Mouse (Mus musculus) skeletal muscle tissue, adult 2 months (tissue): ENCODE measurements around the gene Gm5788.
"Not testable (repeated sequence)": the region's sequence is repeated elsewhere in the genome, so short reads cannot be mapped to it uniquely, and the experiment has no call there.

ENCODE experiments used
- DNase-seq: peaks from one replicate; pipeline ENCODE4 v3.0.0-alpha.2; 2012; ENCODE audit warnings: low read depth, low spot score

The Gm5788 gene

DNA sequence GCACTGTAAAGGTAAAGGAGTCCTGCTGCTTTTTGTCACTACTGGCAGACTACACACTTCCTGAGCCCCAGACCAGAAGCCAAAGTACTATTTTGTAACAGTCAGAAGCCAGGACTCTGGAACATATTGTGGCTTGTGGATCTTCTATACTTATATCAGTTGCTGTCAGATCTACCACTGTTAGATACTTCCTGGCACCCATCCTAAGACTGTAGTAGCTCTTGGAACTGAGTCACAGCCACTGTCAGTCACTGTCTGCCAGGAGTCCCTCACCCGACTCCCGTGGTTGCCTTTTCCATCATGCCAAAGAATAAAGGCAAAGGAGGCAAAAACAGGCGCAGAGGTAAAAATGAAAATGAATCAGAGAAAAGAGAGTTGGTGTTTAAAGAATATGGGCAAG is at the start of gene Gm5788:
Gm5788 (plus strand) TSS at position 301 of the 400 bp plus-strand sequence.
- DNase-seq = not testable (repeated sequence)

DNA sequence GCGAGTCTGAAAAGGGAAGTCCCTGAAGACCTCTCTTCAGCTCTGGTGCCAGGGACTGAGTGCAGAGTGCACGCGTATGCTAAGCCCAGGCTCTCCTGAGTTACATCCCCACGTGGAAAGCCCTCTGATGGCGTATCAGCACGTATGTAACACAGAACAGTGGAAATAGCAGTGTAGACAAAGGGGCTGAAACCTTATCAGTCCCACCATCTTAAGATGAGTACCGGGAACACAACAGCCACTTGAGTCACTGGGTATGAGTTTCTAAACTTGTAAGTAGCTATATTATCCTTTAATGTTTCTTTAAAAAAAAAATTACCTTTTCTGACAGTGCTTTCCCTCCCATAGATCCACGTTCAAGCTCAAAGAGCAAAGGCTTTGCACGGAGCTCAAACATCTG is 45.1 kb upstream of the Gm5788 start:
- DNase-seq = no peak

DNA sequence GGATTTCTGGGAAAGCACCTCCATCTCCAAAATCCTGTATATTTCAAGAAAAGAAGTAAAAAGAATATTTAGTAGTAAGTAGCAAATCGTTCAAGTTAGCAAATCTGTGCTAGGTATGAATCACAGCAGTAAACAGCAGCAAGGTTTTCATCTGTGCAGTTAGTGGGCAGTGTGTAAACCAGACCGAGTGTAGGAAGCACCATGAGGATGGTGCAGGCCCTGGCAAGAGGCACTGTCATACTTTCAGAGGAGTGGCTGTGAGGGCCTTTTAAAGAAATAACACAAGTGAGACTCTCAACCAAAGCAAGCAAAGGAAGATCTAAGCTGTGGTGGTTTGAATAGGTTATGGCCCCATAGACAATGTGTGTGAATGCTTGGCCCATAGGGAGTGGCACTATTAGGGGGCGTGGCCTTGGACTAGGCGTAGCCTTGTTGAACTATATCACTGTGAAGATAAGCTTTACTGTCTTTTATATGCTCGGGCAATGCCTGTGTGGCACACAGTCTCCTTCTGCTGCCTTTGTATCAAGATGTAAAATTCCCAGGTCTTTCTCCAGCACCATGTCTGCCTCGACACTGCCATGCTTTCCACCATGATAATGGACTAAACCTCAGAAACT is 29.7 kb upstream of the Gm5788 start:
- DNase-seq = no peak

DNA sequence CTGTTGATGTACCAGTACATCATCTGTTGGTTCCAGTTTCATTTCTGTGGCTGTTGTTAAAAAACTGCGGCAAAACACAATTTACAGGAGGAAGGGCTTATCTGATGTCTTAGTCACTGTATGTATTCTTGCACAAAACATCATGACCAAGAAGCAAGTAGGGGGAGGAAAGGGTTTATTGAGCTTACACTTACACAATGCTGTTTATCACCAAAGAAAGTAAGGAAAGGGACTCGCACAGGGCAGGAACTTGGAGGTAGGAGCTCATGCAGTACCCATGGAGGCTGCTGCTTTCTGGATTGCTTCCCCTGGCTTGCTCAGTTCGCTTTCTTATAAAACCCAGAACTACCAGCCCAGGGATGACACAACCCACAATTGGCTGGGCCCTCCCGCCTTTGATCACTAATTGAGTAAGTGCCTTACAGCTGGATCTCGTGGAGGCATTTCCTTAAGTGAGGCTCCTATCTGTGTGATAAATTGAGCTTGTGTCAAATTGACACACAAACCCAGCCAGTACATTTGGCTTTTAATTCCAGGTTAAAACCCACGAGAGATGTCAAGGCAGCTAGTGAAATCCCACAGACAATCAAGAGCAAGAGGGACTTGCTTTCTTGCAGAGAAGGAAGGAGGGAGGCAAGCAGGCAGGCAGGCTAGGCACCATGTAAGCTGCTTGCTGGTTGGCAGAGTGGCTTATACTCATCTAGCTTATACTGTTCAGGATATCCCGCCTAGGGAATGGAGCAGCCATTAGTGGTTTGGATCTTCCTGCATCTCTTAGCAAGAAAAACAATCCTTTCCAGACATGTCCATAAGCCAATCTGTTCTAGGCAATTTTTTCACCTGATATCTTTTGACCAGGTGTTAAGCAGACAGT is 24.0 kb upstream of the Gm5788 start:
- no peak for DNase-seq

- DNase-seq = no peak
Observed at GRCm38 (mm10) chr12:87471421-87471963, 23.0 kb upstream of the Gm5788 start.

DNA sequence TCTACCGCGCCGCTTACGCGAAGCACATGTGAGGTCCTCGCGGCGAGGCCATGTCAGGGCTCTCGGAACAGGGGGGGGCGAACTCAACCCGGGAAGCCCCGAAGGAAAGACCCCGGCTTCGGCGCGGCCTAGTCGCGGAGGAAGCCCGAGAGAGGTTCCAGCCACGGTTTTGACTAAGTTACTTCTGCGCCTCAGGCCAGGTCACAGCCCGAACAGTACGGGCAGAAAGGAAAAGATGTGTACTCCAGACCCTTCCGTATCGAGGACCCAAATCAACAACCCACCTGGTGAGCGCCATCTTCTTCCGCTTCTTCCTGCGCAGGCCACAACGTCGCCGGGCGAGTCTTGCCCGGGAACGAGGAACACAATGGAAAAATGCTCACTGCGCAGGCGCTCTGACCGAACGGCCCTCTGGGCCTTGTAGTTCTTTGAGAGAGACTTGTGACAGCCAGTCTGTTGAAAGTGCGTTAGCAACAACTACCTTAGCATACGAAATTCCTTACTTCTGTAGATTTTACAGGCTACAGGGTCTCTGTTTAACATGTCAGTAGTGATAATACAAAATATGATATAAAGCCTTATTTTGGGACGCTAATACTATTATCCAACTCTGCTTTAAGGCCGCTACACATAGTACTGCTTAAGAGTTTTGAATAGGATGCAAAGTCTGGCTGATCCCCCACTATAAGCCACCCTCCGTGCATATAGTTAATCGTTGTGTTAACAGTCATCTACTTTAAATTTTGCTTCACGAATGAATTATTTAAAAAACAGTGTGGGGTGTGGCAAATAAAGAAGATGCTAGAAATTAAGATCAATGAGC is 22.3 kb upstream of the Gm5788 start, which contains the start of gene Snw1:
Snw1 (minus strand) TSS at position 311 of the 823 bp plus-strand sequence.
- DNase-seq = peak; percentile 95

DNA sequence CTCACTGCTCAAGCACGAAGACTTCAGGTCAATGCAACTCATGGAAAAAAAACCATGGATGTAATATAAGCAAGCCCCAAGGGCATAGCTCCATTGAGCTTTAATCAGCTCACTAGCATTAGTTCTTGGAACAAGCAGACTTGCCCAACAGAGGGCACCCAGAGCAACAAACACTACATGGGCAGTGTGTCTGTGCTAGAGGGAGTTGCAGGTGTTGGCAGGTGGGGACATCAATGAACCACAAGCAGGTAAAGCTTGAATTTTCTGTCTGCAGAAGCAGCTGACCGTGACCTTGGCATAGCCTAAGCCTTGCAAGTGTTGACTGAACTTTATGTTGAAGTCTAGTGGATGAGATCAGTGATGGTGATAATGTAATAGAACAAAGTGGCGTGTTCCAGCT is 19.8 kb upstream of the Gm5788 start:
- DNase-seq = no peak

DNA sequence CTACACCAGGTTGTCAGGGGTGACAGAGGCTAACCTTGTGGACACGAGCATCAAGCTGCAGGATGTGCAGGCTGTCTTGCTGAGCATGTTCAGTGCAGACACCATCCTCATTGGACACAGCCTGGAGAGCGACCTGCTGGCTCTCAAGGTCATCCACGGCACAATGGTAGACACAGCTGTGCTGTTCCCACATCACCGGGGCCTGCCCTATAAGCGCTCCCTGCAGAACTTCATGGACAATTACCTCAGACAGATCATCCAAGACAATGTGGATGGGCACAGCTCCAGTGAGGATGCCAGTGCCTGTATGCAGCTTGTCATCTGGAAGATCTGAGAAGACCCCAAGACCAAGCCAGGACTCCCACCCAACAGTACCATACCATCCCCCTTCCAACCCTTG is 12.0 kb upstream of the Gm5788 start:
- DNase-seq = not testable (repeated sequence)

- not testable (repeated sequence) for DNase-seq
Observed at GRCm38 (mm10) chr12:87488683-87489082, 5.8 kb upstream of the Gm5788 start.

GRCm38 (mm10) chr12:87514016-87514415 is 19.5 kb downstream of the Gm5788 start, which contains the start of gene Gm8300:
TSS of gene Gm8300 (plus strand) at chr12:87514316.
- DNase-seq = not testable (repeated sequence)

- DNase-seq = not testable (repeated sequence)
Observed at GRCm38 (mm10) chr12:87519616-87520015, 25.1 kb downstream of the Gm5788 start.

DNA sequence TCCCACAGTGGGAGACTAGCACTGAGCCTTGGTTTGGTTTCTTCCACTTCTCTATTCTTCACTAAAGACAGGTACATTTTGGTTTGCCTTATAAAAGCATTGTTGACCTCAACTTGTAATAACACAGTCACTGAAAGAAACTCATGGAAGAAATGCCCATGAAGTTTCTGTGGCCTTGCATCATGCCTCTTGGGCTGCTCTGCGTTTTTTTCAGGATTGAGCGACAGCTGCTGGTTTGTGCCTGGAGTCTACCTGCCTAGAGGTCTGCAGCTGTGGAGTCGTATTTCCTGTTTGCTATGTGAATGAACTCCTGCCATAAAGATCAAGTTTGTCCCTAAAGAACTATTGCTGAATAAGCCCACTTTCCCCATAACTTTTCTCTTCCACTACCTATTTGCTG is 49.4 kb downstream of the Gm5788 start:
- no peak for DNase-seq
